Mouse (Mus musculus) lung, postnatal 0 days (tissue): ENCODE results near the gene Dnaja2.
A peak's percentile ranks its signal among the peaks of the same experiment; 100 is the strongest.

Experiments
- CTCF ChIP-seq: IDR thresholded peaks from 2 replicates; pipeline ENCODE4 v1.5.1; 2016; ENCODE audit warnings: antibody characterized with exemption, mild to moderate bottlenecking
- EP300 ChIP-seq: IDR thresholded peaks from 2 replicates; pipeline ENCODE4 v1.6.1; 2016; ENCODE audit warnings: antibody characterized with exemption, mild to moderate bottlenecking, control low read depth

GRCm38 (mm10) chr8:85492125-85492875 is 62.8 kb downstream of the Dnaja2 start, which contains the start of gene Gpt2:
- TF ChIP-seq EP300 (no peak), CTCF (peak; percentile 34; the same call in 1 of the 2 replicates)
